Mouse (Mus musculus) liver, postnatal 0 days (tissue): ENCODE measurements around the gene Spock1.

ENCODE experiments used
- CTCF ChIP-seq: sonication (generic); IDR thresholded peaks from 2 replicates; pipeline ENCODE4 v1.5.1; 2016; ENCODE audit warnings: antibody characterized with exemption, low read depth
- EP300 ChIP-seq: IDR thresholded peaks from 2 replicates; pipeline ENCODE4 v1.6.1; 2016; ENCODE audit warnings: antibody characterized with exemption, low read depth, mild to moderate bottlenecking

DNA sequence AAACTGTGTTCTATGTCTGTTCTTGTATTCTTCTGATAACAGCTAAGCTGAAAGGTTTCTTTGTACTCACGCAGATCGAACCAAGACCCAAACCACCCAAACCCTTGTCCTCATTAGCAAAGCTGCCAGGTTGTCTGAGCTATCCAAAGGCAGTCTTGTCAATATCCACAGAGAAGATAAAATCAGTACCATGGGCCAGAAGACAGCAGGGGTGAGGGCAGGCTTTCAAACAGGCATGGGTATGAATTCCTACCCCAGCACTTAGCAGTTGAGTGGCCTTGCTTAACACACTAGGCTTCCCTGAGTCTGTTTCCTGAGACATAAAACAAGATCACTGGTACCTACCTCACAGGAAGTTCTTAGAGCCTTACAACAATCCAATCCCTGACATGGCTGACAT, 205.2 kb downstream of the Spock1 start:
- TF ChIP-seq CTCF (no peak), EP300 (no peak)
